Mouse (Mus musculus) c-Kit-negative CD71-positive TER-119-positive erythroid progenitor cells, embryonic 14.5 days (primary cell): Measurements from ENCODE around the gene B3galnt2.
"Not testable (repeated sequence)": the region's sequence is repeated elsewhere in the genome, so short reads cannot be mapped to it uniquely, and the experiment has no call there.

ENCODE experiments used
- DNase-seq: peaks from one replicate; pipeline ENCODE4 v3.0.0-alpha.2; 2013; ENCODE audit warnings: low read depth, low spot score

The B3galnt2 gene

GRCm38 (mm10) chr13:13953874-13954832 lies at the start of gene B3galnt2:
Gene B3galnt2 (plus strand): TSS chr13:13954469.
- peak; percentile 98 for DNase-seq

GRCm38 (mm10) chr13:13911341-13911740 lies 42.9 kb upstream of the B3galnt2 start:
- no peak for DNase-seq

- DNase-seq: no peak
Observed at GRCm38 (mm10) chr13:13919396-13919795, 34.9 kb upstream of the B3galnt2 start.

GRCm38 (mm10) chr13:13922526-13922925 lies 31.7 kb upstream of the B3galnt2 start:
- no peak for DNase-seq

- no peak for DNase-seq
Observed at GRCm38 (mm10) chr13:13929982-13930381, 24.3 kb upstream of the B3galnt2 start.

GRCm38 (mm10) chr13:13954931-13955330 lies 662 bp downstream of the B3galnt2 start:
- no peak for DNase-seq

- no peak for DNase-seq
Observed at GRCm38 (mm10) chr13:13956686-13957085, 2.4 kb downstream of the B3galnt2 start.

- DNase-seq: no peak
Observed at GRCm38 (mm10) chr13:13960211-13960610, 5.9 kb downstream of the B3galnt2 start.

- DNase-seq: no peak
Observed at GRCm38 (mm10) chr13:13961046-13961445, 6.8 kb downstream of the B3galnt2 start.

GRCm38 (mm10) chr13:13965388-13965964 lies 11.2 kb downstream of the B3galnt2 start:
- no peak for DNase-seq

GRCm38 (mm10) chr13:13966172-13966571 lies 11.9 kb downstream of the B3galnt2 start:
- no peak for DNase-seq

- peak; percentile 69 for DNase-seq
Observed at GRCm38 (mm10) chr13:13968629-13969111, 14.4 kb downstream of the B3galnt2 start.

- no peak for DNase-seq
Observed at GRCm38 (mm10) chr13:13969796-13970195, 15.5 kb downstream of the B3galnt2 start.

GRCm38 (mm10) chr13:13981842-13982241 lies 27.6 kb downstream of the B3galnt2 start:
- not testable (repeated sequence) for DNase-seq

- no peak for DNase-seq
Observed at GRCm38 (mm10) chr13:13983523-13983922, 29.3 kb downstream of the B3galnt2 start.

GRCm38 (mm10) chr13:13989135-13989534 lies 34.9 kb downstream of the B3galnt2 start:
- DNase-seq: no peak

GRCm38 (mm10) chr13:13990391-13990790 lies 36.1 kb downstream of the B3galnt2 start:
- DNase-seq: no peak

GRCm38 (mm10) chr13:13993041-13993440 lies 38.8 kb downstream of the B3galnt2 start:
- no peak for DNase-seq

- DNase-seq: no peak
Observed at GRCm38 (mm10) chr13:13995046-13995445, 40.8 kb downstream of the B3galnt2 start.

GRCm38 (mm10) chr13:13997476-13997875 lies 43.2 kb downstream of the B3galnt2 start:
- DNase-seq: no peak

GRCm38 (mm10) chr13:14002706-14003105 lies 48.4 kb downstream of the B3galnt2 start:
- no peak for DNase-seq

GRCm38 (mm10) chr13:14004086-14004485 lies 49.8 kb downstream of the B3galnt2 start:
- no peak for DNase-seq

- DNase-seq: no peak
Observed at GRCm38 (mm10) chr13:14004999-14005398, 50.7 kb downstream of the B3galnt2 start.
